Mouse (Mus musculus) embryo, embryonic 10.5 days (tissue): ENCODE results near the gene Tmtc4.
A peak's percentile ranks its signal among the peaks of the same experiment; 100 is the strongest.

Experiments
- DNase-seq: peaks from one replicate; pipeline ENCODE4 v3.0.0-alpha.2; 2015; ENCODE audit warnings: low spot score

Tmtc4 gene

GRCm38 (mm10) chr14:122983226-122984215 lies at the start of gene Tmtc4:
Tmtc4 (minus strand) TSS chr14:122984035.
- peak; percentile 96 for DNase-seq

GRCm38 (mm10) chr14:123032435-123032834 lies 48.6 kb upstream of the Tmtc4 start:
- peak; percentile 15 for DNase-seq

- peak; percentile 44 for DNase-seq
Observed at GRCm38 (mm10) chr14:123027876-123028275, 44.0 kb upstream of the Tmtc4 start.

- DNase-seq = no peak
Observed at GRCm38 (mm10) chr14:123022981-123023380, 39.1 kb upstream of the Tmtc4 start.

- no peak for DNase-seq
Observed at GRCm38 (mm10) chr14:123016310-123016709, 32.5 kb upstream of the Tmtc4 start.

- no peak for DNase-seq
Observed at GRCm38 (mm10) chr14:123015687-123016086, 31.9 kb upstream of the Tmtc4 start.

- DNase-seq = no peak
Observed at GRCm38 (mm10) chr14:123009108-123010018, 25.5 kb upstream of the Tmtc4 start.

GRCm38 (mm10) chr14:123008672-123009071 lies 24.8 kb upstream of the Tmtc4 start:
- DNase-seq = no peak

- DNase-seq = no peak
Observed at GRCm38 (mm10) chr14:123003715-123004114, 19.9 kb upstream of the Tmtc4 start.

- no peak for DNase-seq
Observed at GRCm38 (mm10) chr14:123001391-123001790, 17.6 kb upstream of the Tmtc4 start.

- DNase-seq = no peak
Observed at GRCm38 (mm10) chr14:122997465-122997864, 13.6 kb upstream of the Tmtc4 start.

- no peak for DNase-seq
Observed at GRCm38 (mm10) chr14:122993935-122994334, 10.1 kb upstream of the Tmtc4 start.

- DNase-seq = no peak
Observed at GRCm38 (mm10) chr14:122992937-122993336, 9.1 kb upstream of the Tmtc4 start.

- no peak for DNase-seq
Observed at GRCm38 (mm10) chr14:122990521-122991052, 6.8 kb upstream of the Tmtc4 start.

- DNase-seq = no peak
Observed at GRCm38 (mm10) chr14:122986404-122986803, 2.6 kb upstream of the Tmtc4 start.

- DNase-seq = peak; percentile 50
Observed at GRCm38 (mm10) chr14:122982571-122983225, 1.1 kb downstream of the Tmtc4 start.

GRCm38 (mm10) chr14:122981831-122982485 lies 1.9 kb downstream of the Tmtc4 start:
- peak; percentile 24 for DNase-seq

- no peak for DNase-seq
Observed at GRCm38 (mm10) chr14:122978871-122979270, 5.0 kb downstream of the Tmtc4 start.

- no peak for DNase-seq
Observed at GRCm38 (mm10) chr14:122977797-122978140, 6.1 kb downstream of the Tmtc4 start.

GRCm38 (mm10) chr14:122977056-122977796 lies 6.6 kb downstream of the Tmtc4 start:
- DNase-seq = no peak
